Mouse (Mus musculus) megakaryocyte-erythroid progenitor cell, adult 5-6 weeks (primary cell): ENCODE measurements around the gene Gm29094. TPM values are rescaled to one million over a fixed set of nuclear protein-coding genes. Genes with fewer than 3 reads are reported as not detected.
"Not testable (repeated sequence)": the region's sequence is repeated elsewhere in the genome, so short reads cannot be mapped to it uniquely, and the experiment has no call there.

Source experiments
- ATAC-seq: replicated peaks from 2 replicates; pipeline ENCODE4 v1.8.0; 2016; ENCODE audit warnings: mild to moderate bottlenecking, inconsistent platforms; ENCODE audit not compliant: severe bottlenecking, poor library complexity, low FRiP score, low TSS enrichment
- total RNA-seq, 2 experiments: library from RNA; stranded (forward) in 1 of 2; stranded (reverse) in 1 of 2; fragments of 200-1000, 215-1000 nt in 1 of 2; fragments of >200 nt in 1 of 2; fragmentation: Nextera tagmentation in 1 of 2; gene quantifications; 2 replicates each; pipeline ENCODE4 v1.2.3; 2014 to 2017

The Gm29094 gene
- total RNA-seq, 2 experiments from 2014 or later, result not detected

GRCm38 (mm10) chr9:89237131-89237530, 38.0 kb downstream of the Gm29094 start:
- ATAC-seq, result not testable (repeated sequence)

- not testable (repeated sequence) for ATAC-seq
Observed at GRCm38 (mm10) chr9:89238976-89239505, 39.9 kb downstream of the Gm29094 start.

- not testable (repeated sequence) for ATAC-seq
Observed at GRCm38 (mm10) chr9:89240516-89241019, 41.4 kb downstream of the Gm29094 start.

GRCm38 (mm10) chr9:89253400-89253799, 54.2 kb downstream of the Gm29094 start:
- no peak for ATAC-seq

- no peak for ATAC-seq
Observed at GRCm38 (mm10) chr9:89256556-89257335, 57.6 kb downstream of the Gm29094 start.

GRCm38 (mm10) chr9:89263968-89264367, 64.8 kb downstream of the Gm29094 start:
- no peak for ATAC-seq

- ATAC-seq, result no peak
Observed at GRCm38 (mm10) chr9:89264571-89264970, 65.4 kb downstream of the Gm29094 start.

Other genes starting within 250 kb of the Gm29094 start
- gene Bcl2a1a, start 242.5 kb upstream of the Gm29094 start, total RNA-seq (2014; fragmentation: Nextera tagmentation), result not detected in 2 replicates
- not detected in 2 replicates for gene Bcl2a1a, start 242.5 kb upstream of the Gm29094 start, total RNA-seq (2017)
- not detected in 2 replicates for gene Trim43b, start 106.5 kb upstream of the Gm29094 start, total RNA-seq (2014; fragmentation: Nextera tagmentation)
- gene Trim43b, start 106.5 kb upstream of the Gm29094 start, total RNA-seq (2017), result not detected in 2 replicates
- gene Bcl2a1b, start 170 bp upstream of the Gm29094 start, total RNA-seq (2014; fragmentation: Nextera tagmentation), result not detected in 2 replicates
- not detected in 2 replicates for gene Bcl2a1b, start 170 bp upstream of the Gm29094 start, total RNA-seq (2017)
- gene Mthfs, start 11.3 kb downstream of the Gm29094 start, total RNA-seq (2014; fragmentation: Nextera tagmentation), result 3.7 and 41.5 TPM in 2 replicates
- gene Mthfs, start 11.3 kb downstream of the Gm29094 start, total RNA-seq (2017), result 8.1 and 26.7 TPM in 2 replicates